Mouse (Mus musculus): ENCODE results near the gene Gal3st1. TPM values are rescaled to one million over a fixed set of nuclear protein-coding genes. Genes with fewer than 3 reads are reported as not detected.

The Gal3st1 gene
- polyA plus RNA-seq, 1 experiment from 2014 or later, result 2.4 TPM

DNA sequence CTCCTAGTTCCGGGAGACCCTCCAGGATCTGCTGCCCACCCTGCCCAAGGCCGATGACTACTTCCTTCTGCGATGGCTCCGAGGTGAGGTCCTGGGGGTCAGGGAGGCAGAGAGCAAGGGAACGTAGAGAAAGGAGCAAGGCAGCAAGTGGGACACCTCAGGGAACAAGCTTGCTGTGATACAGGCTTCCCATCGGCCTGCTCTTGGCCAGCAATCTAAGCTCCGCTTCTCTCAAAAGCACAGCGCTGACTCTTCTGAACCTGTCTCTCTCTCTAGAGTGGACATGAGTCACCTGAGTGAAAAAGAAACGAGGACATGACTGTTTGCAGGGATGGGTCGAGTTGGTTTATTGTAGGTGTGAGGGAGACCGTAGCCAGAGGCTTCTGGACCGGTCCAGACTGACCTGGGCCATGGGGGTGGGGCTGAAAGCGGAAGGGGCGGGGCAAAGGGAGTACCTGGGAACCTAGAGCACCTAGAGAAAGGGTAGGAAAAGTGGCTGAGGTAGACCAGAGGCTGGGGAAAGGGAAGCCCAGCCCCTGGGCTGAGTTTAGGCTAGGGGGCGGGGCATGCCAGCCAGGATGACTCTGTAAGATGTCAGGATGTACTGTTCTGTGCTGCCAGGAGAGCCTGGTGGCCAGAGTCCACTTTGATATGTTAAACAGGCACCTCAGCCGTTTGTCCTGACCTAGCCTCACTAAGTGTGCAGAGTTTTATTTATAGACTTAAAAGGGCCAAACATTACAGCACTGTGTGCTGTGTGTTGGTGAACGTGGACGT, 51.9 kb downstream of the Gal3st1 start:
- H3K4me3 ChIP-seq (replicated peaks), result no peak overlapping the region
- no peak for ATAC-seq (ENCODE audit: insufficient number of reproducible peaks, low FRiP score, low TSS enrichment, low read depth)
- 71% methylated on average over 18 of the region's 18 CpGs for WGBS

DNA sequence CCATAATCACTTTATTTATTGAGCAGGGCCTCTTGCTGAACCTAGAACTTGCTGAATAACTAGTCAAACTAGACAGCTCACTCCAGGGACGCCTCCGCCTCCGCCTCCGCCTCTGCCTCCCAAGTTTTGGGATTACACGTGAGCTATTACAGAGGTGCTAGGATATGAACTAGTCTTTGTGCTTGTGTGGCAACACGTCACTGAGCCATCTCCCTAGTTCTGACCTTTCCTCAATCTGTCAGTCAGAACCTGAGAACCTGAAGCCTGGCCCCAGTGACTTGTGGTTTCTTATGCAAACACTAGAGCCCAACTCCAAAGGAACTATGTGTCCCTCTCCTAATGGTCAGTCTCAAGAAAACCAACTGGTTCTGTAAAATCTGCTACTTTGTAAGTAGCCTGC, 52.5 kb downstream of the Gal3st1 start:
- ATAC-seq (ENCODE audit: insufficient number of reproducible peaks, low FRiP score, low TSS enrichment, low read depth), result no peak
- Histone ChIP-seq H3K4me2 (replicated peaks) (no peak overlapping the region), H3K36me3 (no peaks in the 10 kb centered on the region), H3K27me3 (peaks cover 3% of the 10 kb centered on the region; the same call in 1 of the 2 replicates), H3K27ac (replicated peaks) (no peak overlapping the region), H3K9me3 (replicated peaks) (no peaks in the 10 kb centered on the region), H3K9ac (no peak overlapping the region), H3K4me1 (no peaks in the 10 kb centered on the region), H3K4me3 (replicated peaks) (no peak overlapping the region)
- 81% methylated on average over 6 of the region's 6 CpGs for WGBS

More for the DNA sequence above, 51.9 kb downstream of the Gal3st1 start:
- no peaks in the 10 kb centered on the region for H3K4me1 ChIP-seq
- no peaks in the 10 kb centered on the region for H3K36me3 ChIP-seq
- H3K27me3 ChIP-seq, result peaks cover 3% of the 10 kb centered on the region; the same call in 1 of the 2 replicates
- no peak overlapping the region for H3K9ac ChIP-seq
- H3K4me2 ChIP-seq (replicated peaks), result no peak overlapping the region
- no peaks in the 10 kb centered on the region for H3K9me3 ChIP-seq (replicated peaks)
- H3K27ac ChIP-seq (replicated peaks), result no peak overlapping the region

- H3K4me3 ChIP-seq (replicated peaks), result no peak overlapping the region
- peaks cover 3% of the 10 kb centered on the region; the same call in 1 of the 2 replicates for H3K27me3 ChIP-seq
- no peaks in the 10 kb centered on the region for H3K9me3 ChIP-seq (replicated peaks)
- no peak overlapping the region for H3K9ac ChIP-seq
- no peak overlapping the region for H3K27ac ChIP-seq (replicated peaks)
- ATAC-seq (ENCODE audit: insufficient number of reproducible peaks, low FRiP score, low TSS enrichment, low read depth), result no peak
- no peak overlapping the region for H3K4me2 ChIP-seq (replicated peaks)
- WGBS, result 49% methylated on average over 9 of the region's 9 CpGs
- H3K4me1 ChIP-seq, result no peaks in the 10 kb centered on the region
- H3K36me3 ChIP-seq, result no peaks in the 10 kb centered on the region
Observed at GRCm38 (mm10) chr11:4036365-4037084, 53.1 kb downstream of the Gal3st1 start.

DNA sequence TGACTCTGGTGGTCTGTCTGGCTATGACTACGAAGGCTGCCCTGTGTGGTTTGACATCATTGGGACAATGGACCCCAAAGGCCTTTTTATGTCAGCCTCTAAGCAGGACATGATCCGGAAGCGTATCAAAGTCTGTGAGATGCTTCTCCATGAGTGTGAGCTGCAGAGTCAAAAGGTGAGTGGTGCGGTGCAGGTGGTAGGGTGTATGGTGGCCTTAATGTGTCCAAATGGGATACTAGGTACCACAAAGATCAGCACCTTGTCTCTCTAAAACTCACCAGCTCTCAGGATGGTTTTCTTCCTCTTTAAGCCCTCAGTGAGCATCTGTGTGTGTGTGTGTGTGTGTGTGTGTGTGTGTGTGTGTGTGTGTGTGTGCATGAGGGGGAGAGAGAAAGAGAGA, 56.5 kb downstream of the Gal3st1 start:
- Histone ChIP-seq H3K4me3 (replicated peaks) (no peak overlapping the region), H3K9me3 (replicated peaks) (no peaks in the 10 kb centered on the region), H3K27ac (replicated peaks) (no peak overlapping the region), H3K9ac (no peak overlapping the region), H3K4me2 (replicated peaks) (no peak overlapping the region), H3K36me3 (no peaks in the 10 kb centered on the region), H3K27me3 (no peaks in the 10 kb centered on the region), H3K4me1 (no peaks in the 10 kb centered on the region)
- ATAC-seq (ENCODE audit: insufficient number of reproducible peaks, low FRiP score, low TSS enrichment, low read depth), result no peak
- 93% methylated on average over 4 of the region's 4 CpGs for WGBS

DNA sequence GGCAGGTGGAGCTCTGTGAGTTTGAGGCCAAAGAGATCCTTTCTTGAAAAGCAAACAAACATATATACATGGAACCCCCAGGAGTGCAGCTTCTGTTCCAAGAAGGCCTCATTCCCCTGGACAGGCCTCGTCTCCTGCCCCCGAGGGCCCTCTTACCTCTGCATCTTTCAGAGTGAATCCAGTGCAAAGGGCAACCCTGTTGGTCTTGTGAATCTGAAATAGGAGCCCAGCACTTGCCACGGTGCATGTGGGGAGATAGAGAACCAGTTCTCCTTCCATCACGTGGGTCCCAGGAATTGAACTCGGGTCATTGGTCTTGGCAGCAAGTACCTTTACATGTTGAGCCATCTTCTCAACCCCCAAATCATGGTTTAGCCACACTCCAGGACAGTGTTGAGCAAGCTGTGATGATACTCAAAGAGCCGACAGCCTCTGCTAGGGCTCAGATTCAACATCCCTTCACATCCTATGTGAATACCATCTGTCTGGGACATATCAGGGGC, 57.7 kb downstream of the Gal3st1 start:
- WGBS, result 76% methylated on average over 6 of the region's 6 CpGs
- H3K9ac ChIP-seq, result no peak overlapping the region
- no peak overlapping the region for H3K4me3 ChIP-seq (replicated peaks)
- no peak for ATAC-seq (ENCODE audit: insufficient number of reproducible peaks, low FRiP score, low TSS enrichment, low read depth)
- no peaks in the 10 kb centered on the region for H3K9me3 ChIP-seq (replicated peaks)
- no peak overlapping the region for H3K27ac ChIP-seq (replicated peaks)
- no peak overlapping the region for H3K4me2 ChIP-seq (replicated peaks)
- no peaks in the 10 kb centered on the region for H3K4me1 ChIP-seq
- no peaks in the 10 kb centered on the region for H3K27me3 ChIP-seq
- no peaks in the 10 kb centered on the region for H3K36me3 ChIP-seq

DNA sequence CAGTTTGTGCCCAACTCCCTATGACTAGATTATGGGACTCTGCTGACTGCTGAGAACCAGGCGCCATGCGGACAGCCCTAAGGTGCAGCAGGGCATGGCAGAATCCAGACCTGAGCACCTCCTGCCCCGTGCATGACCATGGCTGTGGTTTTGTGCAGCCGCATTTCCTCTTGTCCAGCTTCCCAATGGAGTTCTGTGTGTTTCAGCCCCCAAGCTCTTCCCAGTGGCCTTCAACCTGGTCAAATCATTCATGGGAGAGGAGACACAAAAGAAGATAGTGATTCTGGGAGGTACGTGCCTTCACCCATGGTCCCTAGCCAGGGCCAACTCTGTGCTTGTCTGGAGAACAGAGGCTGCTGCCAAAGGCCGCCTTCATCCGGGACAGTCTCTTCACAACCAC, 59.6 kb downstream of the Gal3st1 start:
- Histone ChIP-seq H3K9ac (no peak overlapping the region), H3K27ac (replicated peaks) (no peak overlapping the region), H3K27me3 (no peaks in the 10 kb centered on the region), H3K9me3 (replicated peaks) (no peaks in the 10 kb centered on the region), H3K4me1 (no peaks in the 10 kb centered on the region), H3K4me3 (replicated peaks) (no peak overlapping the region), H3K4me2 (replicated peaks) (no peak overlapping the region), H3K36me3 (no peaks in the 10 kb centered on the region)
- no peak for ATAC-seq (ENCODE audit: insufficient number of reproducible peaks, low FRiP score, low TSS enrichment, low read depth)
- WGBS, result 88% methylated on average over 7 of the region's 7 CpGs

GRCm38 (mm10) chr11:4046526-4046925, 63.1 kb downstream of the Gal3st1 start:
- 69% methylated on average over 5 of the region's 5 CpGs for WGBS
- Histone ChIP-seq H3K4me3 (replicated peaks) (no peak overlapping the region), H3K9me3 (replicated peaks) (no peaks in the 10 kb centered on the region), H3K4me2 (replicated peaks) (no peak overlapping the region), H3K27ac (replicated peaks) (no peak overlapping the region), H3K36me3 (no peaks in the 10 kb centered on the region), H3K4me1 (no peaks in the 10 kb centered on the region), H3K9ac (no peak overlapping the region), H3K27me3 (no peaks in the 10 kb centered on the region)
- no peak for ATAC-seq (ENCODE audit: insufficient number of reproducible peaks, low FRiP score, low TSS enrichment, low read depth)

GRCm38 (mm10) chr11:4047766-4048165, 64.3 kb downstream of the Gal3st1 start:
- H3K27ac ChIP-seq (replicated peaks), result no peak overlapping the region
- no peaks in the 10 kb centered on the region for H3K36me3 ChIP-seq
- 83% methylated on average over 2 of the region's 2 CpGs for WGBS
- no peak overlapping the region for H3K9ac ChIP-seq
- H3K4me3 ChIP-seq (replicated peaks), result no peak overlapping the region
- no peak for ATAC-seq (ENCODE audit: insufficient number of reproducible peaks, low FRiP score, low TSS enrichment, low read depth)
- no peaks in the 10 kb centered on the region for H3K27me3 ChIP-seq
- no peaks in the 10 kb centered on the region for H3K9me3 ChIP-seq (replicated peaks)
- no peaks in the 10 kb centered on the region for H3K4me1 ChIP-seq
- H3K4me2 ChIP-seq (replicated peaks), result no peak overlapping the region

GRCm38 (mm10) chr11:4048438-4048837, 65.0 kb downstream of the Gal3st1 start:
- no peak for ATAC-seq (ENCODE audit: insufficient number of reproducible peaks, low FRiP score, low TSS enrichment, low read depth)
- Histone ChIP-seq H3K27me3 (no peaks in the 10 kb centered on the region), H3K4me2 (replicated peaks) (no peak overlapping the region), H3K4me1 (no peaks in the 10 kb centered on the region), H3K9me3 (replicated peaks) (no peaks in the 10 kb centered on the region), H3K27ac (replicated peaks) (no peak overlapping the region), H3K4me3 (replicated peaks) (no peak overlapping the region), H3K9ac (no peak overlapping the region), H3K36me3 (no peaks in the 10 kb centered on the region)
- WGBS, result 77% methylated on average over 6 of the region's 6 CpGs

Measured in embryonic facial prominence, embryonic 15.5 days (tissue).